Mouse (Mus musculus): ENCODE results near the gene Gm28305. TPM values are rescaled to one million over a fixed set of nuclear protein-coding genes. Genes with fewer than 3 reads are reported as not detected.
A peak's percentile ranks its signal among the peaks of the same experiment; 100 is the strongest.

Gm28305 gene
- polyA plus RNA-seq, 1 experiment from 2014 or later = not detected

DNA sequence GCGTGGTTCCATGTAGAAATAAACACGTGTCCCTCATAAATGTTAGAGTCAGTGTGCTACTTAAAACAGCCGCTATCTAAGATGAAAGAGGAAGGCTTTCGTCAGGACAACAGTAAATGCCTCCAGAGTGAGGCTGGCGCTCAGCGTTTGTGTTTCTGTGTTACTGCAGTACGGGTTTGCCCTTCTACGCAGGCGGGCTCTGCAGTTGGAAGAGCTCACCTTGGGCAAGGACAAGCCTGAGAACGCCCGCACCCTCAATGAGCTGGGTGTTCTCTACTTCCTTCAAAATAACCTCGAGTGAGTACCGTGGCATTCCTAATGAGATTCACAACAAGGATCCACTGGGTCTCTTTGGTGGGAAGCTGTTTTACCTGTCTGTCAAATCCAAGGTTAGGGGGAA lies 2.2 kb upstream of the Gm28305 start:
- Histone ChIP-seq H3K9me3 (no peaks in the 10 kb centered on the region), H3K4me2 (replicated peaks) (no peak overlapping the region), H3K27me3 (no peaks in the 10 kb centered on the region), H3K36me3 (peaks cover 9% of the 10 kb centered on the region; the same call in 1 of the 2 replicates), H3K4me1 (replicated peaks) (no peaks in the 10 kb centered on the region), H3K9ac (replicated peaks) (no peak overlapping the region), H3K4me3 (replicated peaks) (no peak overlapping the region), H3K27ac (no peak overlapping the region)
- 93% methylated on average over 13 of the region's 13 CpGs for WGBS
- ATAC-seq = no peak

DNA sequence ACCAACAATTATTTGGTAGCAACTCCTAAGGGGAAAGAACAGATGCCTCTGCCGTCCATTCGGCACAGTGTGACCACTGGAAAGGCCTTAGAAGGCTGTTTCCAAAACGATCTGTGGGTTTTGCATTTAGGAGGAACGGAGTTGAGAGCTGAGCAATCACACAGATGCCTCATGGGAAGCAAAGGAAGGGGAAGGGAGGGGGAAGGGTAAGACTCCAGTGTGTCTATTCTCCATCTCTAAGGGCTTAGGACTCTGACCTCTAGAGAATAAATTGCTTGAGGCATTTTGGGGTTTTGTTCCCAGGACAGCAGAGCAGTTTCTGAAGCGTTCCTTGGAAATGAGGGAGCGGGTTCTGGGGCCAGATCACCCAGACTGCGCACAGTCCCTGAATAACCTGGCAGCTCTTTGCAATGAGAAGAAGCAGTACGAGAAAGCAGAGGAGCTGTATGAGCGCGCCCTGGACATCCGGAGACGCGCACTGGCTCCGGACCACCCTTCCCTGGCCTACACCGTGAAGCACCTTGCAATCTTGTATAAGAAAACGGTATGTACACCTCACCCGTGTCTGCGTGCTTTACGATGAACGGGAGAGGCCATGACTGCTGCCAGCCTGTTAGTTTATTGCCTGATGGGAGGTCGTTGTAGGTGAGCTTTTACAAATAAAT lies 1.3 kb upstream of the Gm28305 start:
- Histone ChIP-seq H3K27ac (no peak overlapping the region), H3K4me2 (replicated peaks) (no peak overlapping the region), H3K9me3 (no peaks in the 10 kb centered on the region), H3K4me3 (replicated peaks) (no peak overlapping the region), H3K27me3 (no peaks in the 10 kb centered on the region), H3K4me1 (replicated peaks) (no peaks in the 10 kb centered on the region), H3K36me3 (peaks cover 9% of the 10 kb centered on the region; the same call in 1 of the 2 replicates), H3K9ac (replicated peaks) (no peak overlapping the region)
- 93% methylated on average over 21 of the region's 21 CpGs for WGBS
- ATAC-seq = no peak

DNA sequence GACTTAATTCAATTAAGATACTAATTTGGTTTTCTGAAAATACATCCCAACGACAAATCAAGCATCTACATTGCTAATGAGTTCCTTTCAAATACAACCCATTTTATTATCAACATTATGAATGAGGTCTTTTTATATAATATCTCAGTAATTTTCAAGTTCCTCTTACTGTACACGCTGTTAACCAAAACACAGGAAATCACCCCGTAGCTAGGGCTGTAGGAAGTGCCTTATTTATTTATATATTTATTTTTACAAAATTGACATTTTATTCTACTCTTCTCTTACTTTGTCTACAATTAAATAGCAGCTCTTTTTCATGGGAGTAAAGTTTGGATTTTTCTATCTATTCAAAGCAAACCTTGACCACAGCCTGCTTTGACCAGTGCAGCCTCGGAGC lies 720 bp upstream of the Gm28305 start:
- Histone ChIP-seq H3K4me1 (replicated peaks) (no peaks in the 10 kb centered on the region), H3K9ac (replicated peaks) (no peak overlapping the region), H3K9me3 (no peaks in the 10 kb centered on the region), H3K4me3 (replicated peaks) (no peak overlapping the region), H3K27ac (no peak overlapping the region), H3K36me3 (peaks cover 9% of the 10 kb centered on the region; the same call in 1 of the 2 replicates), H3K4me2 (replicated peaks) (no peak overlapping the region), H3K27me3 (no peaks in the 10 kb centered on the region)
- WGBS = 89% methylated on average over 4 of the region's 4 CpGs
- ATAC-seq = no peak

- WGBS = 86% methylated on average over 4 of the region's 4 CpGs
- H3K9ac ChIP-seq (replicated peaks) = no peak overlapping the region
- no peak overlapping the region for H3K4me3 ChIP-seq (replicated peaks)
- ATAC-seq = no peak
- H3K27ac ChIP-seq = no peak overlapping the region
- no peaks in the 10 kb centered on the region for H3K9me3 ChIP-seq
- H3K4me2 ChIP-seq (replicated peaks) = no peak overlapping the region
- H3K36me3 ChIP-seq = peaks cover 30% of the 10 kb centered on the region
- no peaks in the 10 kb centered on the region for H3K4me1 ChIP-seq (replicated peaks)
- H3K27me3 ChIP-seq = no peaks in the 10 kb centered on the region
These were observed 3.2 kb downstream of the Gm28305 start for GRCm38 (mm10) chr9:104043676-104044075.

DNA sequence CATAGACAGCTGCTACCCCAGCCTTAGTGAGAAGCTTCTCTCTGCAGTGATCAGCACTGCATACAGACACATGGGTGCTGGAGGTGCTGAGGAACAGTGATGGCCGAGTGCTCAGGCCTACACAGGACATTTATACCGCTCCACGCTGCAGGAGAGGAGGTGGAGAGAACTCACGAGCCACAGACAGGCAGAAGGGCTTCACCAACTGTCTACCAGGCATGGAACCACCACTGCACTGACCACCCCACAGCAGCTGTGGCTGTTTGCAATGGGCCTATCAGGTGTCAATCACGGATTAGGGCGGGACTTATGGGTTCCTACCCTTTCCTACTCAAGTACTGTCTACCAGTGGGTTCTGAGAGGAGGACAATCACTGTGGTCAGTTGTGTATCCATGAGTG lies 10.6 kb downstream of the Gm28305 start:
- Histone ChIP-seq H3K9ac (replicated peaks) (no peak overlapping the region), H3K4me3 (replicated peaks) (no peak overlapping the region), H3K27ac (no peak overlapping the region), H3K36me3 (peaks cover 88% of the 10 kb centered on the region), H3K4me1 (replicated peaks) (no peaks in the 10 kb centered on the region), H3K9me3 (no peaks in the 10 kb centered on the region), H3K27me3 (no peaks in the 10 kb centered on the region), H3K4me2 (replicated peaks) (no peak overlapping the region)
- ATAC-seq = no peak
- 90% methylated on average over 6 of the region's 6 CpGs for WGBS

DNA sequence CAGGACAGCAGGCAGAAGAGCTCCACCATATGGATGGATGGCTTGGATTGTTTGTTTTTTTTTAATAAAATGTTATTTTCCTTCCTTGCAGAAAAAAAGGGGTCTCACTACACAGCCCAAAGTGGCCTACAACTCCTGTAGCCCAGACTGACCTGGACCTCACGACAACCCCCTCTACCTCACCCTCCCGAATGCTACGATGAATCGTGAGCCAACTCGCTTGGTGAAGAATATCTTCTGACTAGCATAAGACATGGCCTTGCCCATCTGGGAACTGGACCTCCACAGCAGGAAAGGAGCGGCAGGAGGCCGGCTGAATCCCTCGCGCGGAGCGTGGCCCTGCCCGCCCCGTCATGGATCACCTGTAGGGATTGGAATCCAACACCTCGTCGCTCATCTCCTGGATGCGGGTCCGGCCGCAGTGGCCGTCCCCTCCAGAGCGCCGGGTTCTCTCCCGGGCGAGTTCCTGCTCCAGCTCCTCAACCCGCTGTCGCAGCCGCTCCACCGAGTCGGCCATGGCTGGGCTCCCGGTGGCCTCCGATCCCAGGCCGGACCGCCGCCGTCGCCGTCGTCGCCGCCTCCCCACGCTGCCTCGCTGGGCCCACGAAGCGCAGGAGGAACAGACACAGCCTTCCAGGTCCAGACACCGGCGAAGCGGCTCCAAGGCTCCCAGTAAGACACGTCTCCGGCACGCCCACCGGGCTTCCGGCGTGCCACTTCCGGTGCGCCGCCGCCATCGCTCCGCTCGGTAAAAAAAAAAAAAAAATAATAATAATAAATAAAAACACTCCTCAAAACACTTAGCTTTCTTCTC lies 22.2 kb downstream of the Gm28305 start, which contains the start of gene Uba5:
Uba5 (minus strand) TSS at position 705 of the 814 bp plus-strand sequence.
- peak within 1 kb of the TSS; percentile 94 for H3K4me2 ChIP-seq (replicated peaks)
- peak; percentile 84 for ATAC-seq
- peak within 1 kb of the TSS; percentile 74 for H3K27ac ChIP-seq
- peak within 1 kb of the TSS; percentile 94 for H3K4me3 ChIP-seq (replicated peaks)
- under 1% methylated on average over 59 of the region's 59 CpGs for WGBS
- no peaks in the 10 kb centered on the region for H3K9me3 ChIP-seq
- H3K4me1 ChIP-seq (replicated peaks) = peaks cover 24% of the 10 kb centered on the region
- no peaks in the 10 kb centered on the region for H3K27me3 ChIP-seq
- peaks cover 18% of the 10 kb centered on the region for H3K36me3 ChIP-seq
- H3K9ac ChIP-seq (replicated peaks) = peak within 1 kb of the TSS; percentile 94

GRCm38 (mm10) chr9:104063244-104063961 lies 22.9 kb downstream of the Gm28305 start, which contains the start of gene Acad11:
Gene Acad11, plus strand, starts transcription at chr9:104063377.
- H3K9me3 ChIP-seq = no peaks in the 10 kb centered on the region
- under 1% methylated on average over 30 of the region's 30 CpGs for WGBS
- H3K4me2 ChIP-seq (replicated peaks) = peak within 1 kb of the TSS; percentile 94
- peaks cover 24% of the 10 kb centered on the region for H3K4me1 ChIP-seq (replicated peaks)
- H3K9ac ChIP-seq (replicated peaks) = peak within 1 kb of the TSS; percentile 94
- H3K36me3 ChIP-seq = peaks cover 11% of the 10 kb centered on the region
- ATAC-seq = peak; percentile 98
- peak within 1 kb of the TSS; percentile 74 for H3K27ac ChIP-seq
- H3K4me3 ChIP-seq (replicated peaks) = peak within 1 kb of the TSS; percentile 94
- H3K27me3 ChIP-seq = no peaks in the 10 kb centered on the region

GRCm38 (mm10) chr9:104064571-104064970 lies 24.1 kb downstream of the Gm28305 start:
- Histone ChIP-seq H3K36me3 (peaks cover 6% of the 10 kb centered on the region), H3K27me3 (no peaks in the 10 kb centered on the region), H3K9me3 (no peaks in the 10 kb centered on the region), H3K27ac (no peak overlapping the region), H3K9ac (replicated peaks) (no peak overlapping the region), H3K4me1 (replicated peaks) (peaks cover 24% of the 10 kb centered on the region), H3K4me3 (replicated peaks) (no peak overlapping the region), H3K4me2 (replicated peaks) (no peak overlapping the region)
- ATAC-seq = no peak
- WGBS = 43% methylated on average over 1 of the region's 1 CpGs

GRCm38 (mm10) chr9:104070241-104070640 lies 29.8 kb downstream of the Gm28305 start:
- WGBS = 88% methylated on average over 4 of the region's 4 CpGs
- H3K9me3 ChIP-seq = no peaks in the 10 kb centered on the region
- H3K27ac ChIP-seq = no peak overlapping the region
- H3K4me2 ChIP-seq (replicated peaks) = no peak overlapping the region
- no peak overlapping the region for H3K4me3 ChIP-seq (replicated peaks)
- H3K9ac ChIP-seq (replicated peaks) = no peak overlapping the region
- ATAC-seq = no peak
- H3K36me3 ChIP-seq = no peaks in the 10 kb centered on the region
- no peaks in the 10 kb centered on the region for H3K4me1 ChIP-seq (replicated peaks)
- no peaks in the 10 kb centered on the region for H3K27me3 ChIP-seq

GRCm38 (mm10) chr9:104070863-104071604 lies 30.6 kb downstream of the Gm28305 start:
- no peak overlapping the region for H3K4me3 ChIP-seq (replicated peaks)
- no peak for ATAC-seq
- no peak overlapping the region for H3K4me2 ChIP-seq (replicated peaks)
- no peak overlapping the region for H3K27ac ChIP-seq
- no peaks in the 10 kb centered on the region for H3K27me3 ChIP-seq
- no peaks in the 10 kb centered on the region for H3K9me3 ChIP-seq
- no peaks in the 10 kb centered on the region for H3K4me1 ChIP-seq (replicated peaks)
- no peaks in the 10 kb centered on the region for H3K36me3 ChIP-seq
- 85% methylated on average over 8 of the region's 8 CpGs for WGBS
- no peak overlapping the region for H3K9ac ChIP-seq (replicated peaks)

DNA sequence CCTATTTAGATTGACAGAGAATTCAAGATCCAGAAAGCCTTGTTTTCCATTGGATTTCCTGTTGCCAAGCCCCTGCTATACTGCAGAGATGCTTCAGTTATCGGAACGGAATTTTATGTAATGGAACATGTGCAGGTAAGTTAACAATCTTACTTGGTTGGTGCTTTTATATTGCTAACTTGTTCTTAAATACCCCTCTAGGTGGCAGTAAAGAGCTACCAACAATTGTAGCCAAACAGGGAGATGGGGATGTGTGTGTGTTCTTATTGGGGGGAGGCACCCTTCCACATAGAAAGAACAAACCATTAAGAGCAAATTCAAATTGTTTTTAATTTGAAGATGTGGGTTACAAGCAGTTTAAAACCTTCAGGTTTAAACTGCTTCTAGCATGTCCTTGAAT lies 35.3 kb downstream of the Gm28305 start:
- Histone ChIP-seq H3K4me1 (replicated peaks) (no peaks in the 10 kb centered on the region), H3K4me3 (replicated peaks) (no peak overlapping the region), H3K9ac (replicated peaks) (no peak overlapping the region), H3K27me3 (no peaks in the 10 kb centered on the region), H3K4me2 (replicated peaks) (no peak overlapping the region), H3K36me3 (no peaks in the 10 kb centered on the region), H3K9me3 (no peaks in the 10 kb centered on the region), H3K27ac (no peak overlapping the region)
- no peak for ATAC-seq
- 60% methylated on average over 2 of the region's 2 CpGs for WGBS

All from midbrain, embryonic 13.5 days (tissue).